Mouse (Mus musculus) myocyte (in vitro differentiated cells): ENCODE data around the gene Notch2.

ENCODE experiments used
- CEBPB ChIP-seq: IDR thresholded peaks from 2 replicates; pipeline ENCODE4 v1.6.1; 2011; ENCODE audit warnings: mild to moderate bottlenecking, moderate library complexity; ENCODE audit not compliant: poor library complexity, insufficient read depth, severe bottlenecking
- E2F4 ChIP-seq: IDR thresholded peaks from one replicate; pipeline ENCODE4 v1.6.1; 2011; ENCODE audit warnings: mild to moderate bottlenecking, control low read depth, moderate library complexity; ENCODE audit not compliant: insufficient read depth
- MAX ChIP-seq: IDR thresholded peaks from one replicate; pipeline ENCODE4 v1.6.1; 2011; ENCODE audit warnings: low read depth, mild to moderate bottlenecking, control low read depth
- POLR2A ChIP-seq: IDR thresholded peaks from one replicate; pipeline ENCODE4 v1.6.1; 2011; ENCODE audit warnings: low read depth, mild to moderate bottlenecking, control low read depth, moderate library complexity; ENCODE audit not compliant: insufficient read length
- USF1 ChIP-seq: IDR thresholded peaks from one replicate; pipeline ENCODE4 v1.6.1; 2011; ENCODE audit warnings: low read depth, mild to moderate bottlenecking, control low read depth, moderate library complexity

- TF ChIP-seq POLR2A (no peak), E2F4 (no peak), USF1 (no peak), MAX (no peak), CEBPB (no peak)
Measured at GRCm38 (mm10) chr3:98067852-98068491, 54.6 kb downstream of the Notch2 start.
